Mouse (Mus musculus) heart, adult 2 months (tissue): ENCODE measurements at regions not wholly inside any gene's neighbourhood (a gene's known extent, or its start where the extent isn't known, plus 50 kb on each side); places are given as distances from the start of the nearest gene placed in this dataset.

Experiments
- CTCF ChIP-seq: fragments of 200-600 bp; IDR thresholded peaks from 2 replicates; pipeline ENCODE4 v1.8.1; 2022; ENCODE audit warnings: antibody characterized with exemption, mild to moderate bottlenecking, moderate library complexity
- EP300 ChIP-seq: fragments of 200-500 bp; IDR thresholded peaks from 2 replicates; pipeline ENCODE4 v1.6.1; 2011; ENCODE audit warnings: low read depth, low read length, control low read depth; ENCODE audit not compliant: insufficient read depth
- POLR2A ChIP-seq: fragments of 200-500 bp; IDR thresholded peaks from 2 replicates; pipeline ENCODE4 v1.6.1; 2011; ENCODE audit warnings: mild to moderate bottlenecking, low read depth, low read length, control low read depth; ENCODE audit not compliant: insufficient read depth

GRCm38 (mm10) chr15:67048148-67048547, 547.4 kb upstream of the Lrrc6 start:
- TF ChIP-seq CTCF (no peak), EP300 (no peak), POLR2A (no peak)
